Mouse (Mus musculus) layer of hippocampus, adult 2 months (tissue): ENCODE results near the gene Cep135. TPM values are rescaled to one million over a fixed set of nuclear protein-coding genes. Genes with fewer than 3 reads are reported as not detected.

Experiments used
- DNase-seq, 2 experiments: peaks; one replicate each; pipeline ENCODE4 v3.0.0; 2022; ENCODE audit warnings: low spot score in 2 of 2
- H3K27ac ChIP-seq: fragments of 200-600 bp; 2 replicates; pipeline ENCODE4 v1.8.1; 2022
- H3K4me3 ChIP-seq: fragments of 200-600 bp; 2 replicates; pipeline ENCODE4 v1.8.1; 2022; ENCODE audit warnings: mild to moderate bottlenecking
- CTCF ChIP-seq: fragments of 200-600 bp; conservative IDR thresholded peaks from 2 replicates; pipeline ENCODE4 v1.8.1; 2022; ENCODE audit warnings: antibody characterized with exemption, mild to moderate bottlenecking, moderate library complexity
- total RNA-seq, 2 experiments: library from RNA; stranded (reverse); gene quantifications; 2 replicates each; pipeline ENCODE4 v1.2.3; 2021

The Cep135 gene
- total RNA-seq, 2 experiments from 2014 or later: 6.9 to 7.6 TPM

DNA sequence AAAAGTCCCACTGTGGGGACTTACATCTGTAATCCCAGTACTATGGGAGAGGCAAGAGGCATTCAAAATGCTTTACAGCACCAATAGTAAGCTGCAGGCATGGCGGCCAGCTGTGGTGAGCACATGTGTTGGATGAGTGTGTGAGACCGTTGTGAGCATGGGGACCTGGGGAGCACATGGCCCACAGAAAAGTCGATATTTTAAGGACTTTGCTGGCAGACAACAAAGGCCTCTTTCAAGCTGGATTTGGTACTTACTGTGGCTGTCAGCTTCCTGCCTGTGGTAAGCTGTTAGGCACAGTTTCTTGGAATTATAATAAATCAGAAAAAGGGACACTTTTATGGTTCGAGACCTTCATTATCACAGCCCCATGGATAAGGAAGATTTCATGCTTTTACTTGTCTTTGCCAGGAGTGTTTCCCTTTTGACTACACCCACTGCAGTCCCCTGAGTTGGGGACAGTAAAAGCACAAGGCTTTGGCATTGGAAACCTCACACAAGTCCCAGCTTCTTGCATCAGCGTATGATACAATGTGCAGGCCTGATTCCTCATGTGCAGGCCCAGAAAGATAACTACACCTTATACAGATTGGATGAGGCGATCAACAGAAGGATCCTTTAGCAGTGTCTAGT, 24.5 kb downstream of the Cep135 start:
- no peak overlapping the region for H3K4me3 ChIP-seq
- no peak for TF ChIP-seq CTCF
- H3K27ac ChIP-seq: no peak overlapping the region
- DNase-seq: no peak

DNA sequence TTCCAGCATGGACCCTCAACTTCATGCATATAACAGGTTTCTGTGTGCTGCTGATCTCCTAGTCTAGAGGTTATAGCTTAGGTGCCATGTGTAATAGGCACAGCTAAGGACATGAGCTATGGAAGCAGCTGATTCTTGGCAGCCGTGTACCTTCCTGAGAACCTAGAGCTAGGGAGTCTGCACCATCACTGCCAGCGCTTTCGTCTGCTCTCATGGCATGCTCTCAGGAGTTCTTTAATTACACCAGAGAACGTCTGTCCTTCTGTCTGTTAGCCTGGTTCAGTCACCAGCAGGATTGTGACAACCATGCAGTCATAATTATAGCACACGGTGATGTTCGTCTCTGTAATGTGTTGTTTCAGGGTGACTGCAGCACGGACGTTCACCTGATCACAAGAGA, 26.8 kb downstream of the Cep135 start:
- TF ChIP-seq CTCF: no peak
- peak in 1 of 2 experiments; percentile 32 for DNase-seq
- H3K4me3 ChIP-seq: no peak overlapping the region; the same call in 1 of the 2 replicates
- no peak overlapping the region for H3K27ac ChIP-seq

DNA sequence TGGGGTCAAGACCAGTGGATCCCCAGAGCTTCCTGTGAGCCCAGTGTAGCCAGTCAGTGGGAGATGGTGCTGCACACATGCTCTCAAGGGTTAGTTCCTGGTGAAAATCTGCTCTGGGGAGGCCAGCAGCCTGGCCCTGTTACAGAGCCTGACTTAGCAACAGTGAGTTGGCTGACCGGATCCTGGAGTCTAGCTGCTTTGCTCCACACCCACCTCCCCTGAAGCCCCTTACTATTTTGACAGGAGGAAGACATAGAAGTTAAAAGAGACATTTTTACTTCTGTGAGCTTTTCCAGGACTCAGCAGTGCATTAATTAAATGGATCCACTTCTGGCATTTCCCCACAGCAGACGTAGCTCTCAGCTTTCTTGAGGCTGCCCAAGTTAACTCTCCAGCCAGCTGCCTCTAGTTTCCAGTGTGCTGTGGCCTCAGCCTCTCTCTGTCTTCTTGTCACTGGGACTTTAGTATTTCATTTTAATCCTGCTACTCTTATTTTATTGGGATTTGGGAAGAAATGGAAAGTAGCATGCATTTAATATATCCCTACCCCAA, 27.8 kb downstream of the Cep135 start:
- Histone ChIP-seq H3K27ac (0 out of 2 replicates have a peak overlapping the region, but pooled peaks have one; percentile 32), H3K4me3 (no peak overlapping the region)
- DNase-seq: no peak
- no peak for TF ChIP-seq CTCF

DNA sequence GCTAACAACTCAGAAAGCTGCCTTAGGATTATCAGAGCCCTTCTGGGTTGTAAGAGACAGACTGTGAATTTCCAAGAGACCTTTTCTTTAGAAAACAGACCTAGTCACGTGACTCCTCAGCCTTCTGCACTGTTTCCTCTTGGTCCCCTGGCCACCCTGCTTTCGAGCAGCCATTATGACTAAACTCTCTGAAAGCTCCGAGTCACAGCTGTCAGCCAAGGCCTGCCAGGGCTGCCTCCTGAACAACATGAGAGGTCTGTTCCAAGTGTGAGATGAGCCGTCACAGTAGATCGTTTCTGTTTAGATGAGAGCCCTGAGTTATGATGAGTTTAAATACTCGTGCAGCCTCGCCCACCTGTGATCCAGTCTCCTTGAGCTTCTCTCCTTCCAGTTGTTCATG, 30.3 kb downstream of the Cep135 start:
- TF ChIP-seq CTCF: no peak
- Histone ChIP-seq H3K4me3 (no peak overlapping the region), H3K27ac (peak overlapping the region; percentile 37; the same call in 1 of the 2 replicates)
- peak; percentile 37 to 39 for DNase-seq

DNA sequence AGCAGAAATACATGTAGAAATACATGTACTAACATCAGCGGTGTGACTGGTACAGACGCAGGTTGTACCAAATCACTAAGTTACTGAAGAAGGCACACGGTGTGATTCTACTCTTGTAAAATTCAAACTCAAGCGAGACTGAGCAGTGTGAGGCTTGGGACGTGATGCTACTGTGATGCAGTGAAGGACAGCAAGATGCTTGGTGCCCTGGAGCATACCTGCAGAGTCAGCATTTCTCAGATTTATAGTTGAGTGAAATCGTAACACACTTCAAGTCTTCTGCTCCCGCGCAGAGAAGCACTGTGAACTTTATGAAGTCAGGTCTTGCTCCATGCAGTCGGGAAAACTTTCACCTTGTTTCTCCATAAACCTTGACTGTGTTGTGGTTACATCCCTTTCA, 35.3 kb downstream of the Cep135 start:
- TF ChIP-seq CTCF: no peak
- DNase-seq: no peak
- Histone ChIP-seq H3K27ac (no peak overlapping the region), H3K4me3 (no peak overlapping the region)

DNA sequence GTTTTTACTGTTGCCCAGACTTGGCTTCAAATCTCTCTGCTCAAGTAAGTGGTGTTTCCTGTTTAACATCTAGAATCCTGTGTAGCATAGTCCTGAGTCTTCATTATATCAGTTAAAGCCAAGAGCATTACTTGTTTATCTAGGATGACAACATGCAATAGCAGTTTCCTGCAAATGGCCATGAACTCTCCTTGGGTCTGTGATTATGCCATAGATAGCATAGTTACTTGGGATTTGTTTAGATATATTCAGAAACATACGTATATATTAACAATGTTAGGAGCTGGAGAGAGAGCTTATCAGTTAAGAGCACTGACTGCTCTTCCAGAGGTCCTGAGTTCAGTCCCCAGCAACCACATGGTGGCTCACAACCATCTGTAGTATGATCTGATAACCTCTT, 39.3 kb downstream of the Cep135 start:
- Histone ChIP-seq H3K27ac (no peak overlapping the region), H3K4me3 (no peak overlapping the region)
- DNase-seq: no peak
- no peak for TF ChIP-seq CTCF

DNA sequence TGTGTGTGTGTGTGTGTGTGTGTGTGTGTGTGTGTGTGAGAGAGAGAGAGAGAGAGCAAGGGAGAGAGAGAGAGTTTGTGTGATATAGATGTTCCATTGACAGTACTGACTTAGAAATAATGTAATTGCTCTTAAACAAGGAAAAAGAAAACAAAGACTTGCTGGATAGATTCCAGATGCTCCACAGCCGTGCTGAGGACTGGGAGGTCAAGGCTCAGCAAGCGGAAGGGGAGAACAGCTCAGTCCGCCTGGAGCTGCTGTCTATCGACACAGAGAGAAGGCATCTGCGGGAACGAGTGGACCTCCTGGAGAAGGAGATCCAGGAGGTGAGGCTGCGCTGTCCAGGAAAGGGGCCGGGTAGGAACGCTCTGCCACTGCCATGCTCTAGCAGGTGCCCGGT, 45.5 kb downstream of the Cep135 start:
- no peak for DNase-seq
- no peak for TF ChIP-seq CTCF
- Histone ChIP-seq H3K27ac (no peak overlapping the region), H3K4me3 (no peak overlapping the region)

DNA sequence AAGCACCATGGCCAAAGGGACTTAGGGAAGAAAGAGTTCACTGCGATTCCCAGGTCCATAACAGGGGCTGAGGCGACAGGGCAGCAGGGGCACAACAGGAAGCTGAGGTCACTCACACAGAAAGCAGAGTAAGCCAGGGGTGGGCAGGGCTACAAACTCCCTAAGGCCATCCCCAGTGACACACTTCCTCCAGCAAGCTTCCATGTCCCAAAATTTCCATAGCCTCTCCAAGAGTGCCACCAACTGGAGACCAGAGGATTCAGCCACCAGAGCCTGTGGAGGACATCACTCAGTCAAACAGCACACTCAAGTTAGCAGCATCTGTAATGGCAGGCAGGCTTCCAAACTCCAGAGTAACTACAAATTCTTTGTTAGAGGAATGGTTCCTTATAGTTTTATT, 47.1 kb downstream of the Cep135 start:
- peak; percentile 19; the same call in 1 of the 2 replicates for TF ChIP-seq CTCF
- Histone ChIP-seq H3K27ac (no peak overlapping the region), H3K4me3 (no peak overlapping the region)
- DNase-seq: no peak

DNA sequence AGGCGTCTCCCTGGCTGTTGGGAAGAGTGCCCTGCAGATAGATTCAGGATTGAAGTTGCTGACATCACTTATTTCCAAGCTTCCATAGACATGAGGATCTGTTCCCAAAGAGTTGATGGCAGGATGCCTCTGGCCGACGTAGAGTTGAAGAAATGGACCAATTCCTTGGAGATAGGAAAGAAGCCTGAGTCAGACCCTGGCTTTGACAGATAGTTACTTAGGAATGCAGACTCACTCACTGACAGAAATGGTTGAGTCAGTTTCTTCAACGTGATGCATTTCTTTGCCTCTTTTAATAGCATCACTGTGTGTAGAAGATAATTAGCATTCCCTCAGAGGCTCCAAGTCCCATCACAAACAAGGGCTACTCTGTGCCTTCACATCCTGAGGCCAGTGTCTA, 53.6 kb downstream of the Cep135 start:
- DNase-seq: no peak
- Histone ChIP-seq H3K4me3 (no peak overlapping the region), H3K27ac (no peak overlapping the region)
- no peak for TF ChIP-seq CTCF

DNA sequence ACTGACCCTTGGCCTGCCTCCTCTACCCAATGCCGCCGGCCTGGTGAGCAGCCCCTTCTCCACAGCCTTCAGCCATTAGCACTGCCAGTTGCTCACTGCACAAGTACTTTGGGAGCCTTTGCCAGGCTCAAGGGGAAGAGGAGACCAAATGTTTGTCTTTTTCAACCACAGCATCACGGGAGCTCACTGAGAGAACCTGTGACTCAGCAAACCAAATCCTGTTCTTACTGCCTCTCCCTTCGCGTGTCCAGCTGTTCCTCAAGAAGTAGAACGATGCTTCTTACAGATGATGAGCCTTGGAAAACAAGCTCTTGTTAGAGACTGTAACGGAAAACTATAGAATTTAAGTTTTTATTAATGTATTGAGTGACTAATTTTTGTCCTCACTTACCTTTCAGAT, 55.7 kb downstream of the Cep135 start:
- H3K4me3 ChIP-seq: no peak overlapping the region
- no peak for TF ChIP-seq CTCF
- DNase-seq: no peak

DNA sequence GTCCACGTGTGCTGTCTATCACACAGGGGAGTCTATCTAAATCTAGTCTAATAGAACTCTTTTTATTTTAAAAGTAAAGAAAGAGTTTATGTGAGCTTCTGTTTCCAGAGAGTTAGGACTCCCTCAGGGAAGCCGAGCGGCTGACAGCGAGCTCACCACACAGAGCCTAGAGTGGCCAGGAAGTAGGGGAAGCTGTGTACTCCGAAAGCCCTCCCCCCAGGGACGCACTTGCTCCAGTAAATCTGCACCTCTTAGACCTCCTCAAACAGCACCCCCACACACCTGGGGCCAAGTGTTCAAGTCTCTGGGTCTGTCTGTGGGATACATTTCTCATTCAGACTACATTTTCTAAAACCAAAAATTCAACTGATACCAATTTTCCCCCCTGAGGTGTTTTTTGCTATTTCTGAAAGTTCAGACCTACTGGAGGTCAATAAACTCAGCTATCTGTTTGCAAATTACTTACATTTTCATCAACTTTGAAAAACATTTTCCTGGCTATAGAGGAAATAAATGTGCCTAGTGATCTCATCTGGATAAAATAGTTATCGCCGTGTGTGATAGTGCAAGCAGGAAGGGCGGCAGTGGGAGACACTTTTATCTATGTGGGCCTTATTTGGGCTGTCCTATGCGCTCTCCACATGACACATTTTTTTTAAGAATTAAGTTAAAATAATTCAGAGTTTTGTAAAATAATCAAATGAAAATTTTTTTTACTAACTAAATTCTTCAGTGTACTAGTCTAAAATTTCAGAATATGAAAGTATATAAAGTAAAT, 56.8 kb downstream of the Cep135 start:
- DNase-seq: no peak
- no peak for TF ChIP-seq CTCF
- H3K4me3 ChIP-seq: no peak overlapping the region
- H3K27ac ChIP-seq: no peak overlapping the region

More for the DNA sequence above, 55.7 kb downstream of the Cep135 start:
- no peak overlapping the region for H3K27ac ChIP-seq

DNA sequence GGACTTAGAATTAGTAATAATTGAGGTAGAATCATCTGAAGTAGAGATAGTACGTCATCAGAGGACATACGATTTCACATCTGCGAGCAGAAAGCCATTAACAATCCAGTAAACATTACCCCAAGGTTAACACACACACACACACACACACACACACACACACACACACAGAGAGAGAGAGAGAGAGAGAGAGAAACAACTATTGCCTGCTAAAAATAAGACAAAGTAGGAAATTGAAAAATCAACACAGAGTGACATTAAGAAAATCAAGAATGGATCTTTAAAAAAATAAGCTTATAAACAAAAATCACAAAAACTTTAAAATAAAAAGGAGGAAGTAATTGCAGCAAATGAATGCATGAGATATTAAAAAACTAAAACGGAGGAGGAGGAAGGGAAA, 61.4 kb downstream of the Cep135 start:
- Histone ChIP-seq H3K4me3 (no peak overlapping the region), H3K27ac (no peak overlapping the region)
- no peak for DNase-seq
- no peak for TF ChIP-seq CTCF

DNA sequence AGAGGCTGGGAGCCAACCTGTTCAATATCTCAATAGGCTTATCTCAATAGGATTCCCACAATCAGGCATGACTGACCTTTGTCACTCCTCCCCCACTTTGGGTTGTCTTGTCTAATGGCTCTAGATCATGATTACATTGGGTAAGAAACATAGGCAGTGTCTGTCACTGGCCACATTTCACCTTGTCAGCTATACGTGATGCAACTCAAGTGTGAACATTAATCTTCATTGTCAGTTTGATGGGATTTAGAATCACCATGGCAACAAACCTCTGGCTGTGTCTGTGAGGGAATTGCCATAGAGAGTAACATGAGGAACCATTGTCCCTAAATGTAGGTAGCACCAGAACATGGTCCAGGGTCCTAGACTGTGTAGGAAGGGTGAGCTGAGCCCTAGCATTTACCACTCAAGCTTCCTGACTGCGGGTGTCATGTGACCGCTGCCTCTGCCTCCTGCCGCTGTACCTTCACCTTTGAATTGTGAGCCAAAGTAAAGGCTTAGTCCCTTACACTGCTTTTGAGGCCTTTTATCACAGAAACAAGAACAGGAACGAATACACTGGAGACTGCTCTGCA, 62.7 kb downstream of the Cep135 start:
- no peak for DNase-seq
- no peak overlapping the region for H3K27ac ChIP-seq
- no peak overlapping the region for H3K4me3 ChIP-seq
- TF ChIP-seq CTCF: no peak
